Mouse (Mus musculus): ENCODE results near the gene Btbd19. TPM values are rescaled to one million over a fixed set of nuclear protein-coding genes. Genes with fewer than 3 reads are reported as not detected.

Btbd19 gene
- total RNA-seq (2014; fragmentation: Nextera tagmentation) (5.0 and 14.5 TPM in 2 replicates), total RNA-seq (2017) (6.9 and 7.2 TPM in 2 replicates)

DNA sequence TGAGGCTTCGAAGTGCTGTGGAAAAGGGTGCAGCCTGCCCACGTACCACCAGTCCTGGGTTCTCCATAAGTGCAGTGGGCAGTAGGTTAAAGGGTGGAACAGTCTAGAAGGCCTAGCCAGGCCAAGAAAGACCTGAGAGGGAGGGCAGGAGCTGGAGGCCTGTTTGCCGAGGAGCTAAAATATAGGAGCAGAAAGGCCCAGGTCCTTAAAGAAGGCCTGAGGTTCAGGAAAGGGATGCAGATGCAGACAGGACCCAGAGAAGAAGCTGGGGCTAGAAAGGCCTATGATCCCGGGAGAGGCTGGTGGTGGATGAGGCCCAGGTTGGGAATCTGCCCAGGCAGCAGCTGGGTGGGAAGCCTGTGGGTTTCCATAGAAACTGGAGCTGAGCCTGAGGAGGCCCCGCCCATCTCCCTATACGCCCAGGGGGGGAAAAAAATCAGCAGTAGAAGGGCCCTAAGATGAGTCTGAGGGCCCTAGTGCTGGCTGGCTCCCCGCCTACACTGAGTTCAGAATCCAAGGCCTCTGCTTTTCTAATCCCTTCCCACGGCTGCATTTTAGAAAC, at the start of gene Btbd19:
Gene Btbd19, minus strand, starts transcription at position 378 of the 562 bp plus-strand sequence.
- ATAC-seq (replicated peaks; ENCODE audit: poor library complexity, severe bottlenecking), result no peak

DNA sequence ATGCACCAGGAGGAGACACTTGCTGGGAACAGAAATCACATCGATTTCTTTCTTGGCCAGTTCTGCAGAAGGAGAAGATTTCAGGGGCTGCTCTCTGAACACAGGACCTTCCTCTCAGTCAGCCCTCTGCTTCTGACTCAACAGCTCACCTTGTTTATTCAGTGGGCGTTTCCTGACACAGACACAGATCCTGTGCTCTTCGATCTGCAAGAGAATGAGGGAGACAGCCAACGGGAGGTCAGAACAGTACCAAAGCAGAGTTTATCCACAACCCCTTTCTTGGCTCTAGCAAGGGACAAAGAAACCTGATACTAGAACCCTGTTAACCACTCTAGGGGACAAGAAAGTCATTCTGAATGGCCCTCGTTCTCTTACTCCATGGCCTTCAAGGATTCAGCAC, 44.4 kb upstream of the Btbd19 start:
- no peak for ATAC-seq (replicated peaks; ENCODE audit: poor library complexity, severe bottlenecking)

DNA sequence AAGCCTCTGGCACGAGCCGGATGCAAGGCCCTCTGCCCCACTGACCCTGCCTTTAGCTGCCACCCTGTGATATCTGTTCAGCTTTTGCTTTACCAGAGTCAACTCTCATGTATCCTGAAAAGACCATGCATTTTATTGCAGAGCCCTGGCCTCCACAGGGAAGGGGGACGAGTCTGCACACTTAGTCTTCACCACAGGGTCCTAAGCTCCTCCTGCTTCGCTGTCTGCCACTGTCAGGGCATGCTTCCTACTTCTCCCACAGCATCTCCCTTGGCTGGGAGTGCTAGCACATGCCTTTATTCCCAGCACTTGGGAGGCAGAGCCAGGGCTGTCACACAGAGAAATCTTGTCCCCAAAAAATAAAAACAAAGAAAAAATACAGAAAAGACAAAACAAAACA, 35.7 kb upstream of the Btbd19 start:
- no peak for ATAC-seq (replicated peaks; ENCODE audit: poor library complexity, severe bottlenecking)

DNA sequence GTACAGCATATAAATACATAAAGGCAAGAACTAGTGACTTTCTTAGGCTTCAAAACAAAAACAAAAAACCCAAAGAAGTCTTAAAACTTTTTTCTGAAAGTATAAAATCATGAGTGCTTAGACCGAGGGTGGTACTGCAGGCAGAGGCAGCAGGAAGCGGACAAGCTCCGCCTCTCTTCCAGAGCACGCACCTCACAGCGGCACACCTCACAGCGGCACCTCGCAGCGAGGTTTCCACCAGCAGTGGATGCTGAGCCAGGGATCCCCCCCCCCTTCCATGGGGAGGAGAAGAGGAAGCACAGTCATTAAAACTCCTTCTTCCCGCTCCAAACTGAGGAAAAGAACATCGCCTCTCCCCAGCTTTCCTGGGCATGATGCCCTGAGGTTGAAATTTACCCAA, 34.1 kb upstream of the Btbd19 start:
- no peak for ATAC-seq (replicated peaks; ENCODE audit: poor library complexity, severe bottlenecking)

DNA sequence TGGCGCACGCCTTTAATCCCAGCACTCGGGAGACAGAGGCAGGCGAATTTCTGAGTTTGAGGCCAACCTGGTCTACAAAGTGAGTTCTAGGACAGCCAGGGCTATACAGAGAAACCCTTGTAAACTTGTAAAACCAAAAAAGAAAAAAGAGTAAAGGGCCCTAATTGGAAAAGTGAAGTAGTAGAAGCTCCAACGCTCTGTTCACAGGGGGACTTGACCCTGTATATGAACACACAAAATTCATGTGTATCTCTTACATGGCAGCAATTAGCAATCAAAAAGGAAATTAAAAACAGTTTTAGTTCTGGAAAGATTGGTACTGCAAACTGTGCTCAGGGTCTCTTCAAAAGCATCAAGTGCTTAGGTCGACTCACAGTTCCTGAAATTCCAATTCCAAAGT, 30.8 kb upstream of the Btbd19 start:
- no peak for ATAC-seq (replicated peaks; ENCODE audit: poor library complexity, severe bottlenecking)

DNA sequence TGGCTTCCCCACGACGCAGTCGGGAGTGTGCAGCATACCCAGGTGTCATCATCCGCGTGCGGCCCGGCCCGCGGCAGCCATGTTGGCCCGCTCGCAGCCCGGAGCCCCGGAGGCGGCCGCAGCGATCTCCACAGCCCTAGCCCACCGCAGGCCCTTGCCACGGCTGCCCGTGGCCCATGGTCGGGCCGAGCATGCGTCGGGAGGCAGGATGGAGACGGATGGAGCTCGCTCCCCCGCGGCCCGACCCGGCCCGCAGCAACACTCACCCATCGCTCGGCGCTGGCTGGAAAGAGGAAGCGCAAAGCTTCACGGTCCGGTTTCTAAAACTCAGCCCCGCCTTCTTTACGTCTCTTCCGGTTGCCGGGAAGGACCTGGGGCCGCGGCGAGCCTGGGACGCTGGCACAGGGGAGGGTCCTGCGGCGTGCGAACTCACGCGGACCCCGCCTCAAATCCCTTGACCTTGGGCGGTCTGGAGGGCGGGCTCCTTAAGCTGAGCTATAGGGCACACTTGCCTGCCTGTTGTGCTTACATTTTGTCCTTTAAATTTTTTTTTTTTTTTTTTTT, 30.3 kb upstream of the Btbd19 start, which contains the start of gene Rps8:
Gene Rps8, minus strand, starts transcription at position 452 of the 564 bp plus-strand sequence.
- ATAC-seq (replicated peaks; ENCODE audit: poor library complexity, severe bottlenecking), result peak; percentile 91

DNA sequence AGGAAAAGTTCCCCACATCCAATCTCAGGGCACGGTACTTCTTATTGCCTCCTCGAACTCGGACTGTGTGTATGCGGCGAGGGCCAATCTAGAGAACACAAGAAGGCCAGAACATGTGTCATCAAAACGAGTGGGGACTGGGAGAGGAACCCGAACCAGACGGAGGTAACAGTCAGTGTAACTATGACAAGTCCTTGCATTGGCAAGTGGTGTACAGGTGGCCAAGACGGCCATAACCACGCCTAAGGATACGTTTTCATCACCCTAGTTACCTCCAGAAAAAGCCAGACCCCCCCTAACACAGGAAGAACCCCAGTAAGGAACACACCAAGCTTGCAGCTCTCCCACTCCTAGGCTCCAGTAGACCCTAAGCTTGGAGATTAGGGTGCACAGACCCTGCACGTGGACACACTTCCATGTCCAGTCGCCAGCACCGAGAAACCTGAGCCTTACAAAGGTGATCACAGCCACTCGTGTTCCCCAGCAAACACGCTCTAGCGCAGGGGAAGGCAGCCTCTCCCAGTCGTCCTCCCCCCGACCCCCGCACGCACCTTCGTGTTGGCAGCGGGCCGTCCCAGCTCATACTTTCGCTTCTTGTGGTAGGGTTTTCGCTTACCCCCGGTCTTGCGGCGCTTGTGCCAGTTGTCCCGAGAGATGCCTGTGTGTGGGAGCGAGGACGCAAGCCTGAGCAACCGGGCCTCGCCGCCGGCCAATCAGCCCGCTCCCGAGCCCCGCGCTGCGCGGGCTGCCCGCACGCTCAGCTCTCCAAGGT, 29.7 kb upstream of the Btbd19 start:
- ATAC-seq (replicated peaks; ENCODE audit: poor library complexity, severe bottlenecking), result no peak

DNA sequence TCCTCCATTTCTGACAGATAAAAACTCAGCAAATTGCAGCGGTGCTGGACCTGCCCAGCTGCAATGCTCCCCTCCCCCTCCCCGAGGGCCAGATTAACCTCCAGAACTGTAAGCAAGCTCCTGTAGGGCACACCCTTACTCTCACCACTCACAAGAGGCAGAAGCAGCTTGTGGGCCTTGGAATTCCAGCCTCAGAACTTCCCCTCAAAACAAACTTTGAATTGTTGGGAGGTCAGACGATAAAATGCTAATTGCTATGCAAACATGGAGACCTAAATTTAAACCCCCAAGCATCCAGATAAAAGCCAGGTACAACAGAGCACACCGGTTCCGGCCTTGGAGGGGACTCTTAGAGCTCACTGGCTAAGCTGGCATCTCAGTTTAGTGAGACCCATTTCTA, 27.2 kb upstream of the Btbd19 start:
- ATAC-seq (replicated peaks; ENCODE audit: poor library complexity, severe bottlenecking), result no peak

DNA sequence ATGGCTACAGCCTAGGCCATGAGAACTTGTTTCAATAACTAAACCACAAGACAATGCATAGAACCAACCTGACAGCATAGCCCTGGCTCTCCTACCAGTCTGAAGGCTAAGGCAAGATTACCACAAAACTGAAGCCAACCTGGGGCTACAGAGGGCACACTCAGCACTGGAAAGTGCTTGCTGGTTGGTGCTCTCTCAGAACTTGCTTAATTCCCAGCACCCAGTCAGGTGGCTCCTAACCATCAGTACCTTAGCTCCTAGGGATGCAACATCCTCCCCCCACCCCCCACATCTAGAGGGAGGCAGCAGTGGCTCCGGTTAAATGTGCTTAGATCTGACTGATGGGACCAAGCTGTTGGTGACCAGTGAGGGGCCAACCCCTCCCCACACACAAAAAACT, 25.9 kb upstream of the Btbd19 start:
- no peak for ATAC-seq (replicated peaks; ENCODE audit: poor library complexity, severe bottlenecking)

DNA sequence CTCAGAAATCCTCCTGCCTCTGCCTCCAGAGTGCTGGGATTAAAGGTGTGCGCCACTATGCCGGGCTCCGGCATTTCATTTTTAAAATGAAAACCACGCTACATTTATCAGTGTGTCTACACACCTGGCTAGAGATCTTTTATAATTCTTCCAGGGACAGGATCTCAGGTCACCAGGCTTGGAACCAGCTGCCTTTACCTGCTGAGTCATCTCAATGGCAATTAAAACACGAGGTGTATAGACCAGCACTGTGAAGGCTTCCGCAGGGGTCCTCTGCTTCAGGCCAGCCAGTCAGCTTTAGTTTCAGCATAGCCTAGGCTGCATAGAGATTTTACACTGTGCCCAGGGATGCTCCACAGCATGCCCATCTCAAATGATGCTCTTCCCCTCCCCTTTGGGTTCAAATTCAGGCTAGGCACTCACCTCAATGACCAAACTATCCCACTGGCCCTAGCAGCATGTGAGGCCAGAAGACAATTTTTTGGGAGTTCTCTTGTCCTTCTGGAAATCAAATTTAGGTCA, 24.7 kb upstream of the Btbd19 start:
- ATAC-seq (replicated peaks; ENCODE audit: poor library complexity, severe bottlenecking), result no peak

DNA sequence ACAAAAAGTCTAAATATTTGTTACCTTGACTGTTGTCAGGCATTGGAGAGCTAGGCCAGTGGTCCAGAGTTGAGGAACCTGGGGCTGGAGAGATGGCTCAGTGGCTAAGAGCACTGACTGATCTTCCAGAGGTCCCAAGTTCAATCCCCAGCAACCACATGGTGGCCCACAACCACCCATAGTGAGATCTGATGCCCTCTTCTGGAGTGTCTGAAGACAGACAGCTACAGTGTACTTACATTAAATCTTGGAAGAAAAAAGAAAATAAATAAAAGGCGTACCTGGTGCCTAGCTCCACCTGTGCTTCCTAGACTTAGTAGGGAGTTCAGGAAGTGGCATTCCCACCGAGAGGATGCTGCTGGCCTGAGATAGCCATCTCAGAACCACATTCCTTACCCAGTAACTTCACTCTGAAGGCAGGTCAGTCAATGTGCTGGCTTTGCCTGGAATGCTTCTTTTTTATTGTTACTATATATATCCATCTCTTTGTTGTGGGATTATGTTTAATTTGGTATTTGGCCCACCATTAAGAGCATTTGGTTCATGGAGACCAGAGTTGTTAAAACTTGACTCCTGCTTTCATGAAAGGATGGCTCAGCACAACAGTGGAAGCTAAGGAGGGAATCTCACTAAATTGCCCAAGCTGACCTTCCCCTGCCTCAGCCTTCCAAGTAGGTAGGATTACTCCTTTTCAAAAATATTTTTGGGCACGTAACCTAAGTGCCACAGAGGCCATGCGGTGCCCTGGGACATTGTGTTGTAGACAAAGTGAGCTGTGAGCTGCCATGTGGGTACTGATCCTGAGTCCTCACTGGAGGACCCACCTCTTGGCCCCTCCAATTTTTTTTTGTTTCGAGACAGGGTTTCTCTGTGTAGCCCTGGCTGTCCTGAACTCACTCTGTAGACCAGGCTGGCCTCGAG, 24.0 kb upstream of the Btbd19 start:
- ATAC-seq (replicated peaks; ENCODE audit: poor library complexity, severe bottlenecking), result no peak

DNA sequence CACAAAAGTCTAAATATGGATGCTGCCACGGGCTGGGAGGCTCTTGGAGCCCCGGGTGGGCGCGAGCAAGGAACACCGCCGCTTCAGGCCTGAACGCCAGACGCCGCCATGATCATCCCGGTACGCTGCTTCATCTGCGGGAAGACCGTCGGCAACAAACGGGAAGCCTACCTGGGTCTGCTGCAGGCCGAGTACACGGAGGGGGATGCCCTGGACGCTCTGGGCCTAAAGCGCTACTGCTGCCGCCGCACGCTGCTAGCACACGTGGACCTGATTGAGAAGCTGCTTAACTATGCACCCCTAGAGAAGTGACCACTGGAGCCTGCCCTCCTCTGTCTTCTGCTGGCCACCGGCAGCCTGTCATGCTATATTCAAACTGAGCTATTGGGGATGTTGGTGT, 23.3 kb upstream of the Btbd19 start:
- ATAC-seq (replicated peaks; ENCODE audit: poor library complexity, severe bottlenecking), result no peak

DNA sequence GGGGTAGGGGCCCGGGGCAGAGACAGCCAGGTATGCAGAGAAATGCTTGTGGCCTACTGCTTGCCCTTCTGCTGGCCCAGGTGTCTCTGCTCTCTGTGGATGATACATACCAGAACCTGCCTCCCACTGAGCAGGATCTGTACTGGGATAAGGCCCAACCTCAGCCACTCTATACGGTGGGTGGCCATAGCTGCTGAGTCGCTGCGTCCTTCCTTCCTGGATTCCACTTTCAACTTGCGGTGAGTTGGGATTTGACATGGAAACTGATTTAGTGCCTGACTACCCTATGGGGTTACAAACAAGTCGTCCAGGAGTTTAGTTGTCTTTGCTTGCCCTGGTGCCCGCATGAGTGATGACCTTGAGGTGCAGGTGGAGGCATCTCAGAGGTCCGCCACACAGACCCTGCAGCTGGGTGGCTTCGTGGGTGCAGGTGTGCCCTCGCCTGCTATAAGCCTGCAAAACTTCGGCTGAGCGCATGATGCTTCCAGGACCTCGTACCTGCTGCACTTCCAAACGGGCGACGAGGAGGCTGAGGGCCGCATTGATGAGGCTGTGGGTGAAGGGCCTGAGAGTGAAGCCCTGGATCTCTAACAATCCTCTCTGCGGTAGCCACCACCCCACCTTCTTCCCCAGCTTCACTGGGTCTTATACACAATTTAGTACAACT, 22.7 kb upstream of the Btbd19 start:
- ATAC-seq (replicated peaks; ENCODE audit: poor library complexity, severe bottlenecking), result no peak

DNA sequence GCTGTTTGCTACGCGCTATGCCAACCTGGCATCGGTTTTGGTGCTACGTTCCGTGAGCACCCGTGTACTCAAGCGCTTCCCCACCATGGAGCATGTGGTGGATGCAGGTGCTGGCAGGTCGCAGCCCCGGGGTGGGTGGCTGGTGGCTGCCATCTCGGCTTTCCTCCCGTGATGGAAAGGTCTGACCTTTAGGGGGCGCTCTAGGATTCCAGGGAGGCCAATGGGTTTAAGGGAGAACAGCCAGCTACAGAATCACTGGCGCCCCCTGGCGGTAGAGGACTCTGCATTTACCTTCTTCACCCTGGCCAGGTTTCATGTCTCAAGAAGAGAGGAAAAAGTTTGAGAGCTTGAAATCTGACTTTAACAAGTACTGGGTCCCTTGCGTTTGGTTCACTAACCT, 20.7 kb upstream of the Btbd19 start:
- ATAC-seq (replicated peaks; ENCODE audit: poor library complexity, severe bottlenecking), result peak; percentile 78

DNA sequence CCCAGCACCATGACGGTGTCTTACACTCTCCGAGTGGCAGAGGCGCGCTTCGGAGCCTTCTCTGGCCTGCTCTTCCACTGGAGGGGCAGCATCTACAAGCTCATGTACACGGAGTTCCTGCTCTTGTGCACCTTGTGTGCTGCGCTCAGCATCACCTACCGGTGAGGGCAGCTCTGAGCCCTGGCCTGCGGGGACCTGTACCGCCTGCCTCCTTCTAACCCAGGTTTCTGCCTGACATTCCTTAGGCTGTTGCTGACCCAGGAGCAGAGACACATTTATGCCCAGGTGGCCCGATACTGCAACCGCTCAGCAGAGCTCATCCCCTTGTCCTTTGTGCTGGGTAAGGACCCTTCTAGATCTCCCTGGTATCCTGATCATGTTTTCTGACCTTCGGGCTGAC, 19.7 kb upstream of the Btbd19 start:
- no peak for ATAC-seq (replicated peaks; ENCODE audit: poor library complexity, severe bottlenecking)

DNA sequence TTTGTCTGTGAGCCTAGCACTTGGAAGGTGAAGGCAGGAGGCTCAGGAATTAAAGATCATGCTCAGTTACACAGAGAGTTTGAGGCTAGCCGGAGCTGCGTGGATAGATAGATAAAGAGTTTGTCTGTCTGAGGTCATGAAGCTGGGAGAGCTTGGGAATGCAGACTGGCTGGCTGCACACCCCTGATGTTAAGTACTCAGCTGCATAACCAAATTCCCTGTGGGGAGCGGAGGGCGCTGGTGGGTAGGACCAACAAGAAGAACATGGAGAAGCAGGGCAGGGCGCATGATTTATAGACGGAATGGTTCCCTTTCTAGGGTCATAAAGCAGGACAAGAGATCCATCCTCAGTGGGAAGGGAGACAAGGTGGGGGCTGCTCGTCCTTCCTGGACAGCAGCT, 17.5 kb upstream of the Btbd19 start:
- no peak for ATAC-seq (replicated peaks; ENCODE audit: poor library complexity, severe bottlenecking)

DNA sequence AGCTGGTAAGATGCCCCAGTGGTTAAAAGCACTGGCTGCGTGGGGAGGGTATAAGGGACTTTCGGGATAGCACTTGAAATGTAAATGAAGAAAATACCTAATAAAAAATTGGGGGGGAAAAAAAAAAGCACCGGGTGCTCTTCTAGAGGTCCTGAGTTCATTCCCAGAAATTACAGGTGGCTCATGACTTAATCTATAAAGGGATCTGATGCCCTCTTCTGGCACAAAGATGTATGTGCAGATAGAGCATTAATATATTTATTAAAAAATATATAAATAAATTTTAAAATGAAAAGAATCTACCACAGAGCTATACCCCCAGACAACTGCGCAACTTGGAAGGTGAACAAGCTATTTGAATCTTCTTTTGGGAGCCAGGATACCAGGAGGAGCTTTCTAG, 15.1 kb upstream of the Btbd19 start:
- no peak for ATAC-seq (replicated peaks; ENCODE audit: poor library complexity, severe bottlenecking)

DNA sequence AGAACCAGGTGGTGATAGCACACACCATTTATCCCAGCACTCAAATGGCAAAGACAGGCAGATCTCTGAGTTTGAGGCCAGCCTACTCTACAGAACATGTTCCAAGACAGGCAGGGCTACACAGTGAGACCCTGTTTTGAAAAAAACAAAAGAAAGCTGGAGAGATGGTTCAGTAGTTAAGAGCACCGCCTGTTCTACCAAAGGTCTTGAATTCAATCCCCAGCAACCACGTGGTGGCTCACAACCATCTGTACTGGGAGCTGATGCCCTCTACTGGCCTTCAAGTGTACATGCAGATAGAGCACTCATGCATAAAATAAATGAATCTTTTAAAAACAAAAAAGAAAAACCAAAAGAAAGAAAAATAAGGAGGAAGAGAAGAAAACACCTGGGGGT, 13.7 kb upstream of the Btbd19 start:
- ATAC-seq (replicated peaks; ENCODE audit: poor library complexity, severe bottlenecking), result peak; percentile 49; the same call in 1 of the 2 replicates

DNA sequence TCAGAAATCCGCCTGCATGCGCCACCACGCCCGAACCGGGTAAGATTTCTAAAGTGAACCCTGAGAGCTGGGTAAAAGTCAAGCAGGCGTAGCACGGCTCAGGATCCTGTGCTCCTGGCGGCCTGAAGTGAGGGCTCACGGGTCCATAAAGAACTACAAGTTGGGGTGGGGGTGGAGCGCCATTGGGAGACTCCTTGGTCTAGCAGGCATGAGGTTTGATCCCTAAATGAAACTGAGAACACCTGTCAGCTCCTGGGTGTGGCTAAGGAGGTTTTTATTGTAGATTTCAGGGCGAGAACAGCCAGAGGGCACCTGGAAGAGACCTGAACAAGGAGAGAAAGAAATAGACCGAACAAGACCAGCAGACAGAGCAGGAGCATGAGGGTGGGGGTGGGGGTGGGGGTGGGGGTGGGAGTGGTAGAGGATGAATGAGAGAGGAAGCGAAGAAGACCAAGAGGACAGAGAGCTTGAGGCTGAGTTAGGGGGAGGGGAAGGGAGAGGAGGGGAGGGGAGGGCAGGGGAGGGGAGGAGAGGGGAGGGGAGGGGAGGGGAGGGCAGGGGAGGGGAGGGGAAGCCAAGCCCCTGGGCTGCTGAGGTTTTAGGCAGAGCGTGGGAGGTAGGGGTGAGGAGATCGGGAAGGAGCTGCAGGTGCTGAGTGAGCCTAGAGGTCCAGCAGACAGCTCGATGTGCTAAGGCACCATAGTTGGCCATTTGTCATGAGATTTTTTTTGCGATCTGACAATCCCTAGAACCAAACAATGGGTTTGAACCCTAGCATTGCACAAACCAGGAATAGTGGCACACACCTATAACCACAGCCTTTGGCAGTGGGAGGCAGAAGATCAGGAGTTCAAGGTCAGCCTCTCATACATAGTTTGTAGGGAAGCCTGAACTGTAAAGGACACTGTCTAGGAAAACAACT, 13.0 kb upstream of the Btbd19 start:
- no peak for ATAC-seq (replicated peaks; ENCODE audit: poor library complexity, severe bottlenecking)
